Mouse (Mus musculus) layer of hippocampus, postnatal 10 days (tissue): ENCODE measurements around the gene Gm527. TPM values are rescaled to one million over a fixed set of nuclear protein-coding genes. Genes with fewer than 3 reads are reported as not detected.

ENCODE experiments used
- DNase-seq, 2 experiments: peaks; one replicate each; pipeline ENCODE4 v3.0.0; 2021; ENCODE audit warnings: low spot score in 2 of 2
- long read RNA-seq: library from polyadenylated mRNA; stranded (forward); transcript quantifications from one replicate; pipeline ENCODE4 v2.0.0, GENCODE M21; 2023
- total RNA-seq, 2 experiments: library from RNA; stranded (reverse); gene quantifications; 2 replicates each; pipeline ENCODE4 v1.2.3; 2021

The Gm527 gene
- 10 to 100 TPM; 13.5 to 14.7 TPM for total RNA-seq
- long read RNA-seq, partial matches to known transcripts = 0 of 4 reads
- long read RNA-seq, other reads (novel, unspliced or antisense) = 0 of 4 reads

GRCm38 (mm10) chr12:64917578-64918471, at the start of gene Gm527:
Gene Gm527 (plus strand): TSS chr12:64917906.
- DNase-seq = peak; percentile 89 to 94

- no peak for DNase-seq
These were observed 46.6 kb upstream of the Gm527 start for GRCm38 (mm10) chr12:64871103-64871502.

GRCm38 (mm10) chr12:64897060-64897730, 20.5 kb upstream of the Gm527 start:
- DNase-seq = peak; percentile 72 to 80

GRCm38 (mm10) chr12:64902506-64902905, 15.2 kb upstream of the Gm527 start:
- DNase-seq = peak in 1 of 2 experiments; percentile 19

- DNase-seq = no peak
These were observed 14.5 kb upstream of the Gm527 start for GRCm38 (mm10) chr12:64903186-64903585.

GRCm38 (mm10) chr12:64912996-64913395, 4.7 kb upstream of the Gm527 start:
- DNase-seq = no peak

GRCm38 (mm10) chr12:64916735-64917134, 971 bp upstream of the Gm527 start:
- no peak for DNase-seq

GRCm38 (mm10) chr12:64937493-64937892, 19.8 kb downstream of the Gm527 start:
- DNase-seq = no peak

GRCm38 (mm10) chr12:64964560-64964959, 46.9 kb downstream of the Gm527 start:
- DNase-seq = no peak

- peak; percentile 99 for DNase-seq
These were observed 47.7 kb downstream of the Gm527 start, which contains the start of the genes Klhl28 and Togaram1 for GRCm38 (mm10) chr12:64965124-64966026. Gene Klhl28 (minus strand): TSS chr12:64965534. Gene Togaram1 (plus strand): TSS chr12:64965804.

GRCm38 (mm10) chr12:64966101-64966631, 48.5 kb downstream of the Gm527 start:
- peak; percentile 58 to 65 for DNase-seq

- DNase-seq = peak in 1 of 2 experiments; percentile 4
These were observed 49.1 kb downstream of the Gm527 start for GRCm38 (mm10) chr12:64966652-64967435.

- DNase-seq = peak in 1 of 2 experiments; percentile 9
These were observed 49.8 kb downstream of the Gm527 start for GRCm38 (mm10) chr12:64967470-64967869.

- DNase-seq = no peak
These were observed 50.4 kb downstream of the Gm527 start for GRCm38 (mm10) chr12:64968067-64968466.

GRCm38 (mm10) chr12:64971399-64971798, 53.7 kb downstream of the Gm527 start:
- no peak for DNase-seq

GRCm38 (mm10) chr12:64972063-64972462, 54.4 kb downstream of the Gm527 start:
- DNase-seq = no peak
